Mouse (Mus musculus) bone marrow, adult 2 months (tissue): ENCODE measurements at regions not wholly inside any gene's neighbourhood (a gene's known extent, or its start where the extent isn't known, plus 50 kb on each side); places are given as distances from the start of the nearest gene placed in this dataset.

ENCODE experiments used
- CTCF ChIP-seq: fragments of 200-500 bp; IDR thresholded peaks from 2 replicates; pipeline ENCODE4 v1.5.1; 2011; ENCODE audit warnings: low read length, control low read depth; ENCODE audit not compliant: control insufficient read depth, insufficient read depth
- POLR2A ChIP-seq: fragments of 200-500 bp; IDR thresholded peaks from 2 replicates; pipeline ENCODE4 v1.6.1; 2011; ENCODE audit warnings: low read depth, mild to moderate bottlenecking, control low read depth, low read length, borderline replicate concordance; ENCODE audit not compliant: control insufficient read depth

- TF ChIP-seq CTCF (no peak), POLR2A (no peak)
Measured at GRCm38 (mm10) chr9:112744616-112745015, 508.9 kb upstream of the Arpp21 start.
